Mouse (Mus musculus): ENCODE results near the gene Gm20830. TPM values are rescaled to one million over a fixed set of nuclear protein-coding genes. Genes with fewer than 3 reads are reported as not detected.
"Not testable (repeated sequence)": the region's sequence is repeated elsewhere in the genome, so short reads cannot be mapped to it uniquely, and the experiment has no call there.

Gene Gm20830
- not detected for total RNA-seq (2021)

DNA sequence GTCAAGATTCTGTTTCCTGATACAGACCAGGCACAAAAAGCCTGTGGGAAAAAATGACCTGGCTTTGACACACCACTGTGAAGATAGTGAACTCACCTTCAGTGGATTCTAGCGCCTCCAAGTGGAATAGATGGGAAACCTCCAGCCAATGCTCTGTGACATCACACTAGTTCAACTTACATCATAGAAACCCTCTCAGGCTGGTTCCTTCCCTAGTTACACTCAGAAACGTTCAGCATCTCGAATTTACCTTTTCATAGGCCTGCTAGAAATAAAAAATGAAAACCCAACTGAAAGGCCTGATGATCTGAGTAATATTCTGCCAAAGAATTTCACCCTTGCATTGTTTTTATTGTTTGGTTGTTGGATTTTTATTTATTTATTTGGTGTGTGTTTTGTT, at the start of gene Gm20830:
TSS of gene Gm20830 (minus strand) at position 101 of the 400 bp plus-strand sequence.
- DNase-seq (ENCODE audit: low spot score in 2 of 2); intact Hi-C loops (cut with DNase I): not testable (repeated sequence)

Other genes with a start within 250 kb of the Gm20830 start
- not detected for gene Gm21719, start 235.4 kb downstream of the Gm20830 start, total RNA-seq (2021)

Measured in left cerebral cortex, postnatal 25 days (tissue).